Mouse (Mus musculus) forebrain, embryonic 16.5 days (tissue): Measurements from ENCODE around the gene Pdcd1lg2. TPM values are rescaled to one million over a fixed set of nuclear protein-coding genes. Genes with fewer than 3 reads are reported as not detected.

ENCODE experiments used
- ATAC-seq: fragments of 200-750 bp; cut with Nextera tagmentation; 2 replicates; pipeline ENCODE4 v1.8.0; 2017; ENCODE audit warnings: mild to moderate bottlenecking, moderate library complexity
- H3K27ac ChIP-seq: fragments of 300-500 bp; sonication (generic); 2 replicates; pipeline ENCODE4 v1.5.1; 2014; ENCODE audit warnings: low read length, control low read depth
- H3K27me3 ChIP-seq: fragments of 300-500 bp; sonication (generic); replicated peaks from 2 replicates; pipeline ENCODE4 v1.6.1; 2014; ENCODE audit warnings: low read length; ENCODE audit not compliant: control insufficient read depth, insufficient read depth
- H3K36me3 ChIP-seq: fragments of 300-500 bp; sonication (generic); 2 replicates; pipeline ENCODE4 v1.6.1; 2014; ENCODE audit not compliant: control insufficient read depth, insufficient read depth
- H3K4me1 ChIP-seq: fragments of 300-500 bp; sonication (generic); replicated peaks from 2 replicates; pipeline ENCODE4 v1.6.1; 2014; ENCODE audit warnings: low read length; ENCODE audit not compliant: control insufficient read depth, insufficient read depth
- H3K4me2 ChIP-seq: fragments of 300-500 bp; sonication (generic); 2 replicates; pipeline ENCODE4 v1.6.1; 2014; ENCODE audit warnings: mild to moderate bottlenecking, low read length, control low read depth
- H3K4me3 ChIP-seq: fragments of 300-500 bp; sonication (generic); replicated peaks from 2 replicates; pipeline ENCODE4 v1.5.1; 2014; ENCODE audit warnings: mild to moderate bottlenecking, low read length, control low read depth
- H3K9ac ChIP-seq: fragments of 300-500 bp; sonication (generic); replicated peaks from 2 replicates; pipeline ENCODE4 v1.6.1; 2014; ENCODE audit warnings: low read depth, low read length, control low read depth
- H3K9me3 ChIP-seq: fragments of 300-500 bp; sonication (generic); 2 replicates; pipeline ENCODE4 v1.6.1; 2016; ENCODE audit warnings: low read length; ENCODE audit not compliant: control insufficient read depth
- WGBS: fragments of 180-500 bp; shearing (Covaris S2); extraction: QIAGEN DNeasy Blood & Tissue Kit; methylation state at CpG from one replicate; pipeline ENCODE4 v1.1.7; 2014; 5-methylcytosine and 5-hydroxymethylcytosine counted together
- polyA plus RNA-seq: library from polyadenylated mRNA; unstranded; fragments of >200 nt; fragmentation: Nextera tagmentation; extraction: Ambion mirVana; gene quantifications from 2 replicates; pipeline ENCODE4 v1.2.1, GENCODE M21; 2015

The Pdcd1lg2 gene
- polyA plus RNA-seq, 1 experiment from 2014 or later, result not detected

DNA sequence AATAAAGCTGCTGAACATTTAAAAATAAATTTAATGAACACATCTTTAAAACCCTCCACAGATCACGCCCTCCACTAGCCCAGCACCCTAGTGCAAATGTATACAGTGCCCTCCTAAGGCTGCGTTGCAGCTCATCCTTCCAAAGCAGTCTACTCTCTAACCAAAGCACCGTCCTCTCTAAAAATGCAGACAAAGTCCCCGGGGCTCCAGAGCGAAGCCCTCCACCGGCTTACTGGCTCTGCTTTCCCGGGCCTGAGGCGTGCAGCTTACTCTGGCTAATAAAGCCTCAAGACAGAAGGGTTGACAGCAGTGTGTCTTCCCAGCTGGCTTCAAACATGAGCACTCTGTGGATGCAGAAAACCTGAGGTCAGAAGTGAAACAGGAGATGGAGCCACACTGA, 9.7 kb downstream of the Pdcd1lg2 start:
- no peaks in the 10 kb centered on the region for H3K9me3 ChIP-seq
- no peaks in the 10 kb centered on the region for H3K4me1 ChIP-seq
- WGBS, result 82% methylated on average over 8 of the region's 8 CpGs
- ATAC-seq, result no peak
- H3K27ac ChIP-seq, result no peak overlapping the region
- H3K27me3 ChIP-seq, result no peaks in the 10 kb centered on the region
- no peaks in the 10 kb centered on the region for H3K36me3 ChIP-seq
- H3K4me3 ChIP-seq, result no peak overlapping the region
- H3K4me2 ChIP-seq, result no peak overlapping the region
- H3K9ac ChIP-seq, result no peak overlapping the region

GRCm38 (mm10) chr19:29422013-29422645, 11.4 kb downstream of the Pdcd1lg2 start:
- Histone ChIP-seq H3K9ac (no peak overlapping the region), H3K9me3 (no peaks in the 10 kb centered on the region), H3K36me3 (no peaks in the 10 kb centered on the region), H3K4me3 (no peak overlapping the region), H3K4me1 (no peaks in the 10 kb centered on the region), H3K4me2 (no peak overlapping the region), H3K27ac (no peak overlapping the region), H3K27me3 (no peaks in the 10 kb centered on the region)
- no peak for ATAC-seq
- WGBS, result 77% methylated on average over 16 of the region's 16 CpGs

DNA sequence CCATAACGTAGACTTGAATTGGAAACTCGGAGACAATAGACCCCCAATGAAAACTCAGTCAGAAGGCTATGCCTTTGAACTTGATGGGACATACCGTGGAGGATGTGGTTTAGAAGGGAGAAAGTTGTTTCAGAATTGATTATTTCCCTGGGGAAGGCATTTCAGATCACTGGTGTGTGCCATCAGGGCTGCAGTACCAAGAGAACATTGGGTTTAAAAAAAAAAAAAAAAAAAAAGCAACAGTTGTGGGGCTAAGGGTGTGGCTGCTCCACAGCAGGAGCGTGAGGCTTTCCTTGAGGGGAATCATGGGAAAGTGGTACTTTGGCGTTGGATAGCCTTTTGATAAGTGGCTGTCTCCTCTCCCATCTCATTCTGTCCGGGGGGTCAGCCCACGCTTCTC, 12.1 kb downstream of the Pdcd1lg2 start:
- no peak for ATAC-seq
- 77% methylated on average over 7 of the region's 7 CpGs for WGBS

GRCm38 (mm10) chr19:29430516-29430915, 19.8 kb downstream of the Pdcd1lg2 start:
- no peak overlapping the region for H3K9ac ChIP-seq
- H3K4me3 ChIP-seq, result no peak overlapping the region
- no peak for ATAC-seq
- H3K9me3 ChIP-seq, result no peaks in the 10 kb centered on the region
- no peaks in the 10 kb centered on the region for H3K27me3 ChIP-seq
- H3K4me2 ChIP-seq, result no peak overlapping the region
- H3K4me1 ChIP-seq, result no peaks in the 10 kb centered on the region
- WGBS, result 79% methylated on average over 3 of the region's 3 CpGs
- H3K36me3 ChIP-seq, result no peaks in the 10 kb centered on the region
- no peak overlapping the region for H3K27ac ChIP-seq

More for the DNA sequence above, 12.1 kb downstream of the Pdcd1lg2 start:
- Histone ChIP-seq H3K4me2 (no peak overlapping the region), H3K9ac (no peak overlapping the region), H3K27me3 (no peaks in the 10 kb centered on the region), H3K9me3 (no peaks in the 10 kb centered on the region), H3K36me3 (no peaks in the 10 kb centered on the region), H3K27ac (no peak overlapping the region), H3K4me3 (no peak overlapping the region), H3K4me1 (no peaks in the 10 kb centered on the region)

DNA sequence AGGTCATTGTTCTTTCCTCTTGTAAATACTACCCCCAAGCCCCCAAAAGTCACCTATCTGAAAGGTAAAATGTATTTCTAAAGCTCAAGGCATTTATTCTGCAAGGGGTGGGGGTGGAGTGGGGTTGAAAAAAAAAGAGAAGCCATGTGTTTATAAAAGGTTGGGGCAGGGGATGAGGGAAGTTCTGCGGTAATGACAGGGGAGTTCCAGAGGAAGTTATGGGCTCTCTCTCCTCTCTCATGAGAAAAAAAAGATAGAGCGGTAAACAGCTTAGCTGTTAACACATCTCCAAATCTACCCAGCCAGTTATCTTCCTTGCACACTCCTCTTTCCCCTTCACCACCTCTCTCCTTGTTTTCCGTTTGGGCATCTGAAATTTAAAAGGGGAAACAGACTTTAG, 20.2 kb downstream of the Pdcd1lg2 start:
- Histone ChIP-seq H3K27ac (no peak overlapping the region), H3K9ac (no peak overlapping the region), H3K4me1 (no peaks in the 10 kb centered on the region), H3K36me3 (no peaks in the 10 kb centered on the region), H3K27me3 (no peaks in the 10 kb centered on the region), H3K9me3 (no peaks in the 10 kb centered on the region), H3K4me3 (no peak overlapping the region), H3K4me2 (no peak overlapping the region)
- WGBS, result 88% methylated on average over 3 of the region's 3 CpGs
- no peak for ATAC-seq

DNA sequence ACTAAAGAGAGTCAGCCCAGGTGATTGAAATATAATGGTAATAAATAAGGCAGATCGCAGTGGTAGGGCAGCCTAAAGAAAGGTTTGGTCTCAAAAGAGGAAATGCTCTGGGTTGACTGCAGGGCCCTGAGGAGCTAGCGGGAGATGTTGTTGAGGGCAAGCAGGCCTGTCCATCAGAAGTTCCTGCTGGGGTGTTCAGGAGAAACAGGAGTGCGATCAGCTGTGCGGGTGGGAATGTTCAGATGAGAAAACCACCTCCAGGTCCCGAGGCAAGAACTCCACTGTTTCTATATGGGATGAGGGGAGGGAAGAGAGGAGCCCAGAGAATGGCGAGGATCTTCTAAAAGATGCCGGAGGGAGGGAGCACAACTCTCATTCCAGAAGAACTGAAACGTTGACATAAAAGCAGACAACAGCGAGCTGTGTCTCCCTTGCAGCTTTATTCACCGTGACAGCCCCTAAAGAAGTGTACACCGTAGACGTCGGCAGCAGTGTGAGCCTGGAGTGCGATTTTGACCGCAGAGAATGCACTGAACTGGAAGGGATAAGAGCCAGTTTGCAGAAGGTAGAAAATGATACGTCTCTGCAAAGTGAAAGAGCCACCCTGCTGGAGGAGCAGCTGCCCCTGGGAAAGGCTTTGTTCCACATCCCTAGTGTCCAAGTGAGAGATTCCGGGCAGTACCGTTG, 26.2 kb downstream of the Pdcd1lg2 start:
- Histone ChIP-seq H3K9ac (no peak overlapping the region), H3K9me3 (no peaks in the 10 kb centered on the region), H3K36me3 (no peaks in the 10 kb centered on the region), H3K4me1 (no peaks in the 10 kb centered on the region), H3K4me2 (no peak overlapping the region), H3K4me3 (no peak overlapping the region), H3K27me3 (no peaks in the 10 kb centered on the region), H3K27ac (no peak overlapping the region)
- no peak for ATAC-seq
- 86% methylated on average over 18 of the region's 18 CpGs for WGBS

- no peak for ATAC-seq
- H3K9me3 ChIP-seq, result no peaks in the 10 kb centered on the region
- 96% methylated on average over 1 of the region's 1 CpGs for WGBS
These were observed 27.1 kb downstream of the Pdcd1lg2 start for GRCm38 (mm10) chr19:29437849-29438248.

GRCm38 (mm10) chr19:29439242-29439641, 28.5 kb downstream of the Pdcd1lg2 start:
- H3K27me3 ChIP-seq, result no peaks in the 10 kb centered on the region
- no peaks in the 10 kb centered on the region for H3K9me3 ChIP-seq
- H3K36me3 ChIP-seq, result no peaks in the 10 kb centered on the region
- no peak overlapping the region for H3K27ac ChIP-seq
- 84% methylated on average over 3 of the region's 3 CpGs for WGBS
- H3K4me1 ChIP-seq, result no peaks in the 10 kb centered on the region
- no peak overlapping the region for H3K4me2 ChIP-seq
- no peak overlapping the region for H3K4me3 ChIP-seq
- no peak overlapping the region for H3K9ac ChIP-seq
- no peak for ATAC-seq

More at GRCm38 (mm10) chr19:29437849-29438248, 27.1 kb downstream of the Pdcd1lg2 start:
- H3K27me3 ChIP-seq, result no peaks in the 10 kb centered on the region
- no peaks in the 10 kb centered on the region for H3K36me3 ChIP-seq
- H3K4me3 ChIP-seq, result no peak overlapping the region
- no peak overlapping the region for H3K4me2 ChIP-seq
- H3K27ac ChIP-seq, result no peak overlapping the region
- H3K9ac ChIP-seq, result no peak overlapping the region
- no peaks in the 10 kb centered on the region for H3K4me1 ChIP-seq

DNA sequence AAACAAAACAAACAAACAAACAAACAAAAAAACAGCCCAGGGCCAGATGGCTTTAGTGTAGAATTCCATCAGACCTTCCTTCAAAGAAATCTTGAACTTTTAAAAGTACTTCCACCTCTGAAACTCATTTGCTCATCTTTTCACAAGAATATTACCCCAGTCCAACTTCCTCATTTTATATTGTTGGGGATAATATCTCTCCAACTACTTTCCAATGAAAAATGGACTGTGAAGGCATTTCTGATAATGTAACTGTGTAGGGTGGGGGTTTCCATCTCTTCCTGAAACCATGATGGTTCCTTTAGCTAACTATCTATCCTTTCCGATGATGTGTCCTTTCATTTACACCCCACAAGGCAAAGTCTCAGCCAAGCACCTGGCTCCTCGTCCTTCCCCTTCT, 31.8 kb downstream of the Pdcd1lg2 start:
- Histone ChIP-seq H3K36me3 (no peaks in the 10 kb centered on the region), H3K9ac (no peak overlapping the region), H3K27ac (no peak overlapping the region), H3K4me1 (no peaks in the 10 kb centered on the region), H3K27me3 (no peaks in the 10 kb centered on the region), H3K4me2 (no peak overlapping the region), H3K9me3 (no peaks in the 10 kb centered on the region), H3K4me3 (no peak overlapping the region)
- WGBS, result 82% methylated on average over 2 of the region's 2 CpGs
- no peak for ATAC-seq
